Mouse (Mus musculus) mouse trophoblast stem cell (cell line): ENCODE data around the gene Edrf1.
"Not testable (repeated sequence)": the region's sequence is repeated elsewhere in the genome, so short reads cannot be mapped to it uniquely, and the experiment has no call there.

ENCODE experiments used
- in situ Hi-C, 2 experiments: fragments of 300-500 bp; cut with MseI, MboI; formaldehyde crosslinking; loops; 2 replicates in 1 of 2; 3 replicates in 1 of 2; pipeline ENCODE4 v1.15.1; 2025

The Edrf1 gene

DNA sequence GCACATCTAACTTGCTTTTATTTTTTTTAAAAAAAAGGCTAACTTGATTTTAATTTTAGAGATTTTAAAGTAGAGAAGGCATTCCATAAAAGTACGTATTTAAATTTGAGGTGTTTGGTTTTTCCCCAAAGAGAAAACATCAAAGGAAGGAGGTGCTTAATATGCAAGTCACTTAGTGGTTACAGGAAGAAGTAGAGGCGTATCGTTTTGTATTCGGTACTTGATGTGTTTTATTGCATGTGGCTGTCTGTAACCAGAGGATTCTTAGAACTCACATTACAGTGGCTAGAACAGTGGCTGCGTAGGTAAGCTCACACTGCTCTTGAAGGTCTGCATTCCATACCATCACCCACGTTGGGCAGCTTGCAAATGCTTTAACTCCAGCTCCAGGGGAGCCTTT lies 8.4 kb downstream of the Edrf1 start:
- in situ Hi-C loops, result no loop called here

- in situ Hi-C loops, result no loop called here
Measured at GRCm38 (mm10) chr7:133662467-133662866, 25.1 kb downstream of the Edrf1 start.

GRCm38 (mm10) chr7:133669071-133669470 lies 31.7 kb downstream of the Edrf1 start:
- in situ Hi-C loops, result no loop called here

GRCm38 (mm10) chr7:133669946-133670345 lies 32.6 kb downstream of the Edrf1 start:
- in situ Hi-C loops, result no loop called here

- in situ Hi-C loops, result no loop called here
Measured at GRCm38 (mm10) chr7:133670846-133671245, 33.5 kb downstream of the Edrf1 start.

GRCm38 (mm10) chr7:133676002-133676401 lies 38.7 kb downstream of the Edrf1 start:
- in situ Hi-C loops, result no loop called here

DNA sequence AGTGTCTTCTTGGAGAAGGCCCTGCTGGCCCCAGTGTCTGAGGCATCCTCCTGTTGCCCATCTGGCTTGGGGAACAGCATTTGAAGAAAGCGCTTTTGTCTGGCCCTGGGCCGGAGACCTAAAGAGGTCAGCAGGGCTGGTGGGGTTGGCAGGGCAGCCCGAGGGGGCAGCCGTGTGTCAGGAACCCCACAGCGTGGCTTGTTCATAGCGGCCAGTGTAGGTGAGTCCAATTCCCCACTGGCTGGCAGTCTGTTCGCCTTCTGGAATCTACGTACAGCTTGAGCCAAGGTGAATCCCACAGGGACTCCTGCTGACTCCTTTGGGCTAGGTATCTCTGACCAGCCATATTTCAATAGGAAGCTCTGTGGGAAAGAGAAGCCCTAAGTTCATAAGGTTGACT lies 41.4 kb downstream of the Edrf1 start:
- in situ Hi-C loops, result no loop called here

GRCm38 (mm10) chr7:133679439-133679838 lies 42.1 kb downstream of the Edrf1 start:
- in situ Hi-C loops, result no loop called here

- in situ Hi-C loops, result no loop called here
Measured at GRCm38 (mm10) chr7:133679961-133680360, 42.6 kb downstream of the Edrf1 start, which contains the start of gene Mmp21. TSS of gene Mmp21 (minus strand) at chr7:133680061.

DNA sequence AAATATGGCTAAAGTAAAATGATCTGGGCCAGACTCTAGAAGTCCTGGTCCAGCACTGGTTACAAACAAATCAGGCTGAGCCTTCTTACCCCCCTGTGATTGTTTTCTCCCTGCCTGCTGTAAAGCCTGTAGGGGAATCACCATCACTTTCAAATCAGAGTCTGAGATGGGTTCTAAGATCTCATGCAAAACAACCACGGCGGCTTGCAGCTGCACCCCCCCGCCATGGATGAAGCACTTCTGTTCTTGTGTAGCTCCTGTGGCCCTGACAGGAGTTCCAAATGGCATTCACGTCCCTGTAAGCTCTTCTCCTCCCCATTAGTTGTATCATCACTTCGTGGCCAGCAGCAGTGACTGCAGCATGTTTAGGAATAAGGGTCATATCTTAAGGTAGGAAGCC lies 46.3 kb downstream of the Edrf1 start:
- in situ Hi-C loops, result no loop called here

- in situ Hi-C loops, result no loop called here
Measured at GRCm38 (mm10) chr7:133684110-133684509, 46.8 kb downstream of the Edrf1 start.

DNA sequence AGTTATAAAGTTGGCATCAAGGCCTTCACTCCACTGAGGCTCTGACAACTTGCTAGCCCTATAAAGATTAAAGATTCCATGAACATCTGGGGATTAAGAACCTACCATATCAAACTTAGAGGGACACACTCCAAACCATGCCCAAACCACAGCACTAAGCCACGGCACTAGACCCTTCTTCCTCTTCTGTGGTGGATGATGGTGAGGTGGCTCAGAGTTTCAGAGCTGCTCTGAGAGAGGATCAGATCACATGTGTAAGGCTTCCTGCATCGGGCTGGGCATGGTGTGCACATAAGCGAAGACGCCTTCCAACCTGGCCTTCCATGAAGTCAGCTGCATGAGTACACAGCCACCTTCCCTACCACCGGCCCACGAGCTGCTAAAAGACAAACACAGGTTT lies 47.4 kb downstream of the Edrf1 start:
- in situ Hi-C loops, result no loop called here

- in situ Hi-C loops, result not testable (repeated sequence)
Measured at GRCm38 (mm10) chr7:133685644-133686043, 48.3 kb downstream of the Edrf1 start.

GRCm38 (mm10) chr7:133698021-133698709 lies 60.8 kb downstream of the Edrf1 start:
- in situ Hi-C loops, result no loop called here

DNA sequence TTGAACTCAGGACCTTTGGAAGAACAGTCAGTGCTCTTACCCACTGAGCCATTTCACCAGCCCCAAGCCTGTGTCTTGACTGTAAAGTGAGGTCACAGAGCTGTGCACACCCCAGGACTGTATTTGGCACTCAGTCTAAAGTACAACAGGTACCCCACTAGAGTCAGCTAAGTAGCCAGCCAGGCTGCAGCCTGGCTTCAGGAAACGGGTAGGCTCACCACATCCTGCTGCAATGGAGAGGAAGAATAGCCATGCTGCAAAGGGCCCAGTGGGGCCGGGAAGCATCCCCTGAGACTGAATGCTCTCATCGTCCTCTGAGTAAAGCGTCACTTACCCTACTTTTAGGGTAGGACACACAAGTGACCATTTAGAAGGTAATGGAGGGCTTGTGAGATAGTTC lies 62.5 kb downstream of the Edrf1 start:
- in situ Hi-C loops, result no loop called here

- in situ Hi-C loops, result no loop called here
Measured at GRCm38 (mm10) chr7:133701366-133701765, 64.0 kb downstream of the Edrf1 start.

DNA sequence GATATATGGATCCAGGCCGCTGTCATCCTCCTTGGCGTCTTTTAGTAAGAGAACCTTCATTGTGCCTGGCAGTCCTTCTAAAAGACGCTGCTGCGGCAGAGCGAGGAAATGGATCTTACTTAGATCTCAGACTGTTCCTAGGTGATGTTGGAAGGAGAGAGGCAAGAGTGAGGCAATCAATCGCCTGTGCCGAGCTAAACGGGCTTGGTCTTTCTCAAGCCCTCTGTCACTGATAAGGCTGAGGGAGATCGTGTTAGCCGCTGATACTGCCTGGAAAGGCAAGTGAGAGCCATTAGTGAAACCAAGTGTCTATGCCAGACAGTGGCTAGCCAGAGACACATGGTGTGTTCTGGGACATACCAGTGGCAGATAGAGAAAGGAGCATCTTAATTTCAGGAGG lies 65.0 kb downstream of the Edrf1 start:
- in situ Hi-C loops, result no loop called here

DNA sequence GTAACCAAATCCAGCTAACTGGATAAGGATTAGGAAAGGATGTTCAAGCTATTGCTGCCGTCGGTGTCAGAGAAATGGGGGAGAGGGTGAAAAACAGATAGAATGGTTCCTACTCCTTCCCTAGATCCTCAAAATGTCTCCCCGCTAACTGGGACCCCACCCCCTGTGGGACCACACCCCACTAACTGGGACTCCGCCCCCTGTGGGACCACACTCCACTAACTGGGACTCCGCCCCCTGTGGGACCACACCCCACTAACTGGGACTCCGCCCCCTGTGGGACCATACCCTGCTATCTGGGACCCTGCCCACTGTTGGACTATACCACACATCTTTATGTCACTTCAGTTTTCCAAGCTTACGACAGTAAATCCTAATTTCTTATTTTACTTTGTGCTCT lies 66.6 kb downstream of the Edrf1 start:
- in situ Hi-C loops, result no loop called here

- in situ Hi-C loops, result no loop called here
Measured at GRCm38 (mm10) chr7:133707301-133707700, 70.0 kb downstream of the Edrf1 start.

- in situ Hi-C loops, result no loop called here
Measured at GRCm38 (mm10) chr7:133715387-133715786, 78.0 kb downstream of the Edrf1 start.

- in situ Hi-C loops, result no loop called here
Measured at GRCm38 (mm10) chr7:133718580-133718979, 81.2 kb downstream of the Edrf1 start.

DNA sequence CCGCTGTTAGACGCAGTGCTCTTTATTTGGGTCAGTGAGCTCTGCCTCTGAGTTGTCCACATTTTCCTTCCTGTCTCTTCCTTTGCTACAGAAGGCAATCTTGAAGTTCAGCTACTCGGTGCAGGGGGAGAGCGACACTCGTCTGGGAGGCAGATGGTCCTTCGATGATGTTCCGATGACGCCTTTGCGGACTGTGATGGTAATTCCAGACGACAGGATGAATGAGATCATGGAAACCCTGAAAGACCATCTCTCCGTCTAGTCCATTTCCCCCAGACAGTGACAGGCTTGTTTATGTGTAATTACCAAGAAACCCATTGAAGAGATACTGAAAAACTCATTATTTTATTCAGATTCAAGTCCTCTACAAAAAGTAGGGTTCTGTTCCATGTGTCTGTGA lies 83.3 kb downstream of the Edrf1 start:
- in situ Hi-C loops, result no loop called here
